Mouse (Mus musculus): ENCODE data around the gene Wnt5b.

- TF ChIP-seq ELF1 (IDR thresholded peaks at IDR 0.05; ENCODE audit: low read depth, low read length) (no peak), MAX (IDR thresholded peaks at IDR 0.05; ENCODE audit: low read length) (no peak), MAZ (IDR thresholded peaks at IDR 0.05; ENCODE audit: low read depth, low read length) (no peak), BHLHE40 (IDR thresholded peaks at IDR 0.05; ENCODE audit: borderline replicate concordance, low read depth, low read length) (no peak), SIN3A (IDR thresholded peaks at IDR 0.05; ENCODE audit: low read length) (no peak), NRF1 (IDR thresholded peaks at IDR 0.05; ENCODE audit: insufficient read depth, low read depth, low read length, poor library complexity, severe bottlenecking) (no peak), RCOR1 (IDR thresholded peaks at IDR 0.05; ENCODE audit: low read depth, low read length) (no peak), MXI1 (IDR thresholded peaks at IDR 0.05; ENCODE audit: low read depth, low read length) (no peak), TAL1 (IDR thresholded peaks at IDR 0.05; ENCODE audit: low read length) (no peak)
These were observed 53.1 kb downstream of the Wnt5b start for GRCm38 (mm10) chr6:119491006-119491405.
